Mouse (Mus musculus) CH12.LX (cell line): ENCODE measurements at regions not wholly inside any gene's neighbourhood (a gene's known extent, or its start where the extent isn't known, plus 50 kb on each side); places are given as distances from the start of the nearest gene placed in this dataset.

Source experiments
- DNase-seq: peaks from one replicate; pipeline ENCODE4 v3.0.0-alpha.2; 2013; ENCODE audit errors: extremely low read depth
- H3K27ac ChIP-seq: 2 replicates; pipeline ENCODE4 v1.5.1; 2012; ENCODE audit warnings: low read depth, mild to moderate bottlenecking, control low read depth, moderate library complexity; ENCODE audit not compliant: insufficient read depth
- H3K27me3 ChIP-seq: replicated peaks from 2 replicates; pipeline ENCODE3; 2012; ENCODE audit warnings: inconsistent platforms
- H3K36me3 ChIP-seq, 2 experiments: replicated peaks in 1 of 2; 2 replicates each; pipeline versions ENCODE3 to v1.6.1; 2012; ENCODE audit warnings: inconsistent platforms in 1 of 2, low read length in 1 of 2, mild to moderate bottlenecking in 1 of 2, mixed read lengths in 1 of 2, moderate library complexity in 1 of 2; ENCODE audit not compliant: control insufficient read depth in 1 of 2, insufficient read depth in 1 of 2
- H3K4me1 ChIP-seq, 2 experiments: 2 replicates each; pipeline ENCODE4 v1.6.1; 2012; ENCODE audit warnings: inconsistent platforms in 1 of 2, moderate library complexity in 1 of 2; ENCODE audit not compliant: insufficient read depth in 2 of 2, control insufficient read depth in 1 of 2
- H3K4me2 ChIP-seq: 2 replicates; pipeline ENCODE4 v1.6.1; 2012; ENCODE audit warnings: low read depth, mild to moderate bottlenecking, control low read depth; ENCODE audit not compliant: poor library complexity, insufficient read depth, severe bottlenecking
- H3K4me3 ChIP-seq, 3 experiments: fragments of 150-350 bp in 1 of 3; sonication (generic) in 1 of 3; replicated peaks in 1 of 3; 2 replicates each; pipeline versions ENCODE3 to v1.5.1; 2011 to 2012; ENCODE audit warnings: low read depth in 2 of 3, low read length in 2 of 3, mild to moderate bottlenecking in 2 of 3, moderate library complexity in 2 of 3, control low read depth in 1 of 3, improper control_type of control experiment in 1 of 3, inconsistent platforms in 1 of 3, mixed read lengths in 1 of 3; ENCODE audit not compliant: poor library complexity in 1 of 3
- H3K79me2 ChIP-seq: replicated peaks from 2 replicates; pipeline ENCODE4 v1.6.1; 2012; ENCODE audit warnings: mild to moderate bottlenecking, moderate library complexity; ENCODE audit not compliant: control insufficient read depth, poor library complexity, insufficient read depth, severe bottlenecking; ENCODE audit errors: extremely low read depth
- H3K9ac ChIP-seq: 2 replicates; pipeline ENCODE4 v1.6.1; 2012; ENCODE audit warnings: low read depth, mild to moderate bottlenecking, control low read depth, moderate library complexity; ENCODE audit not compliant: insufficient read depth
- H3K9me3 ChIP-seq: replicated peaks from 2 replicates; pipeline ENCODE3; 2012; ENCODE audit warnings: low read length, inconsistent platforms, mixed read lengths
- CHD1 ChIP-seq: IDR thresholded peaks from 2 replicates; pipeline ENCODE4 v1.6.1; 2012; ENCODE audit warnings: low read depth, low read length, improper control_type of control experiment, inconsistent platforms
- CTCF ChIP-seq, 2 experiments: IDR thresholded peaks in 1 of 2; conservative IDR thresholded peaks in 1 of 2; 2 replicates each; pipeline ENCODE4 v1.5.1; 2011 to 2012; ENCODE audit warnings: low read depth in 2 of 2, low read length in 2 of 2, improper control_type of control experiment in 1 of 2, inconsistent platforms in 1 of 2, mild to moderate bottlenecking in 1 of 2, moderate library complexity in 1 of 2
- EP300 ChIP-seq: IDR thresholded peaks from 2 replicates; pipeline ENCODE4 v1.6.1; 2011; ENCODE audit warnings: low read length, improper control_type of control experiment
- ETS1 ChIP-seq: conservative IDR thresholded peaks from 2 replicates; pipeline ENCODE4 v1.6.1; 2012; ENCODE audit warnings: low read depth, mild to moderate bottlenecking, inconsistent platforms, low read length, improper control_type of control experiment, moderate library complexity
- GABPA ChIP-seq: IDR thresholded peaks from 2 replicates; pipeline ENCODE4 v1.6.1; 2012; ENCODE audit warnings: low read depth, low read length, improper control_type of control experiment, inconsistent platforms; ENCODE audit not compliant: insufficient replicate concordance
- HCFC1 ChIP-seq: IDR thresholded peaks from 2 replicates; pipeline ENCODE4 v1.6.1; 2012; ENCODE audit warnings: low read depth, mild to moderate bottlenecking, inconsistent platforms, low read length, improper control_type of control experiment
- JUN ChIP-seq: IDR thresholded peaks from 2 replicates; pipeline ENCODE4 v1.6.1; 2011; ENCODE audit warnings: low read depth, mild to moderate bottlenecking, low read length, improper control_type of control experiment, moderate library complexity; ENCODE audit not compliant: insufficient read depth
- MEF2A ChIP-seq: IDR thresholded peaks from 2 replicates; pipeline ENCODE4 v1.6.1; 2014; ENCODE audit warnings: low read depth, mild to moderate bottlenecking, inconsistent platforms, low read length, improper control_type of control experiment, borderline replicate concordance
- NELFE ChIP-seq: IDR thresholded peaks from 2 replicates; pipeline ENCODE4 v1.6.1; 2011; ENCODE audit warnings: low read depth, low read length, improper control_type of control experiment
- POLR2A ChIP-seq: IDR thresholded peaks from 2 replicates; pipeline ENCODE4 v1.6.1; 2011; ENCODE audit warnings: low read depth, mild to moderate bottlenecking, improper control_type of control experiment, low read length
- POLR2AphosphoS2 ChIP-seq: IDR thresholded peaks from 2 replicates; pipeline ENCODE4 v1.6.1; 2011; ENCODE audit warnings: low read depth, low read length, improper control_type of control experiment
- RAD21 ChIP-seq: IDR thresholded peaks from 2 replicates; pipeline ENCODE4 v1.6.1; 2011; ENCODE audit warnings: low read depth, mild to moderate bottlenecking, low read length, improper control_type of control experiment, moderate library complexity
- RCOR1 ChIP-seq: conservative IDR thresholded peaks from 2 replicates; pipeline ENCODE4 v1.6.1; 2012; ENCODE audit warnings: low read depth, mild to moderate bottlenecking, inconsistent platforms, low read length, improper control_type of control experiment
- SMC3 ChIP-seq: IDR thresholded peaks from 2 replicates; pipeline ENCODE4 v1.6.1; 2011; ENCODE audit warnings: low read depth, low read length, improper control_type of control experiment
- UBTF ChIP-seq: IDR thresholded peaks from 2 replicates; pipeline ENCODE4 v1.6.1; 2012; ENCODE audit warnings: low read depth, mild to moderate bottlenecking, inconsistent platforms, low read length, improper control_type of control experiment, moderate library complexity
- USF1 ChIP-seq: IDR thresholded peaks from 2 replicates; pipeline ENCODE4 v1.6.1; 2014; ENCODE audit warnings: low read depth, mild to moderate bottlenecking, inconsistent platforms, low read length, improper control_type of control experiment
- ZC3H11A ChIP-seq: IDR thresholded peaks from 2 replicates; pipeline ENCODE4 v1.6.1; 2012; ENCODE audit warnings: low read depth, mild to moderate bottlenecking, inconsistent platforms, low read length, improper control_type of control experiment
- ZMIZ1 ChIP-seq: IDR thresholded peaks from 2 replicates; pipeline ENCODE4 v1.6.1; 2012; ENCODE audit warnings: low read depth, mild to moderate bottlenecking, inconsistent platforms, low read length, improper control_type of control experiment
- dilution Hi-C: fragments of 300-500 bp; cut with MboI; formaldehyde crosslinking; loops from 2 replicates; pipeline ENCODE4 v1.14.3; 2020; ENCODE audit warnings: low sequenced_read_pairs; ENCODE audit not compliant: extremely low pct_unique_long_range_greater_than_20kb, extremely low pct_ligation_motif_present
- in situ Hi-C: fragments of 300-500 bp; cut with MboI; formaldehyde crosslinking; loops from 3 replicates; pipeline ENCODE4 v1.14.3; 2019; ENCODE audit warnings: low sequenced_read_pairs, low pct_ligation_motif_present, low pct_unique_long_range_greater_than_20kb, mixed read lengths

DNA sequence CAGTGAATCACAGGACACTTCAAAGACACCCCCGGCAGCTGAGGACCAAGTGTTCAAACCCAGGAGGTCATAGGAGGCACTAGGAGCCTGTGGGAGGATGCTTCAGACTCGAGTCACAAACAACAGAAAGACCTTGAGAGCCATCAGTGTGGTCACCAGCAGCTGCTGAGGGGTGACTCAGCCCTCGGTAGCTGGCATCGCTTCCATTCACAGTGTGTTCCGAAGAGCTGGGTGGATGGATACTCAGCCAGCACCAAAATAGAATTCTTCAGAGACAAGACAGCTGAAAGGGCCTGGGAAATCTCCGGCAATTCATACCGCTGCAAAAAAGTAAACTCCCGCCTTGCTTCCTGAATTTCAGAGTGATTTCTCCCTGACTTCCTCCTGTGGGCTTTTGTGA, 87.4 kb upstream of the Foxk1 start:
- DNase-seq = no peak
- in situ Hi-C loops = loop anchor here (25.0 kb wide), 1 partner anchor 1477 kb away; the partner anchor contains the start of gene Gna12

DNA sequence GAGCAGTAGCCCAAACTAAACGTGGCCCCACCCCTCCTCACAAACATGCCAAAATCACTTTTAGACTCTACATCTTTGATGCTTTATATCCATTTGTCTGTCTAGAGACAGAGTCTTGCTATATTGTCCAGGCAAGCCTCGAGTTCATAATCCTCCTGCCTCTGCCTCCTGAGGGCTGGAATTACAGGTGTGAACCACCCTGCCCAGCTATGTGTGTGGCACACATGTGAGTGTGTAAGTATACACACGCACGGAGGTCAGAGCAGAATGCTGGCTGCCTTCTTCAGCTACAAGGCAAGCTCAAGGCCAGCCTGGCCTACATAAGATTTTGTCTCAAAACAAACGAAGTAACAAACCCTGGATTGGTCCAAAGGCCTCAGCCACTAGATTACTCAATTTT, 86.8 kb upstream of the Foxk1 start:
- in situ Hi-C loops (loop anchor here (25.0 kb wide), 1 partner anchor 1477 kb away; the partner anchor contains the start of gene Gna12), dilution Hi-C loops (no loop called here)
- H3K4me2 ChIP-seq = no peak overlapping the region
- H3K27ac ChIP-seq = no peak overlapping the region
- TF ChIP-seq JUN = no peak
- TF ChIP-seq POLR2AphosphoS2 = no peak
- no peak for TF ChIP-seq USF1
- TF ChIP-seq UBTF = no peak
- TF ChIP-seq CHD1 = no peak
- no peaks in the 10 kb centered on the region for H3K79me2 ChIP-seq
- no peaks in the 10 kb centered on the region for H3K36me3 ChIP-seq
- H3K9me3 ChIP-seq = no peaks in the 10 kb centered on the region
- no peak for DNase-seq
- H3K27me3 ChIP-seq = peaks cover 42% of the 10 kb centered on the region
- no peaks in the 10 kb centered on the region for H3K4me1 ChIP-seq
- no peak overlapping the region for H3K4me3 ChIP-seq
- H3K9ac ChIP-seq = no peak overlapping the region

More for the DNA sequence above, 87.4 kb upstream of the Foxk1 start:
- H3K4me1 ChIP-seq = no peaks in the 10 kb centered on the region
- no peak overlapping the region for H3K27ac ChIP-seq
- H3K27me3 ChIP-seq = peaks cover 42% of the 10 kb centered on the region
- no peak overlapping the region for H3K9ac ChIP-seq
- no peaks in the 10 kb centered on the region for H3K36me3 ChIP-seq
- H3K4me2 ChIP-seq = no peak overlapping the region
- H3K9me3 ChIP-seq = no peaks in the 10 kb centered on the region
- dilution Hi-C loops = no loop called here
- H3K79me2 ChIP-seq = no peaks in the 10 kb centered on the region
- no peak for TF ChIP-seq RCOR1
- TF ChIP-seq, all 38 proteins: peak for 0
- no peak overlapping the region for H3K4me3 ChIP-seq

DNA sequence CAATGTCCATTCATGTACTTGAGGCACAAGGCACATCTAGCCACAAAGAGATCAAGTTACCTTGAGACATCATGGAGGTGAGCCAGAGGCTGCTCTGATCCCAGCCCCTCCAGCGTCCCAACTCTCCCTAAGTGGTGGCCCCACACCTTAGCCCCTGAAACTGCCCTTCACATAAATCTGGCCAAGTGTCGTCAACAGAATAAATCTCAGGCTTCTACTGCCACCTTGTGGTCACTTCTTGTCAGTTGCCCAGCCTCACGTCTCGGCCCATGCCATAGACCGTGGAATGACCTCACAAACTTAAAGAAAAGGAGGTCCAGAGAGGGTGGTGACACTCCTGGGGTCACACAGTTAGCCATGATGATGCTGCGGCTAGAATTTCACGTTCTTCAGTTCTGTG, 82.0 kb upstream of the Foxk1 start:
- in situ Hi-C loops = loop anchor here (25.0 kb wide), 1 partner anchor 1482 kb away; the partner anchor contains the start of gene Gna12
- peak; percentile 69 for DNase-seq
- TF ChIP-seq EP300 = no peak
- peak; percentile 85 for TF ChIP-seq RAD21
- no peak for TF ChIP-seq GABPA
- no peak for TF ChIP-seq RCOR1
- no peak for TF ChIP-seq POLR2A
- TF ChIP-seq ZC3H11A = peak; percentile 22; the same call in 1 of the 2 replicates
- no peak for TF ChIP-seq HCFC1
- TF ChIP-seq SMC3 = peak; percentile 77
- TF ChIP-seq ZMIZ1 = no peak
- no peak for TF ChIP-seq MEF2A
- 0 out of 2 replicates have a peak, but pooled peaks have one; percentile 17 for TF ChIP-seq NELFE
- no peak for TF ChIP-seq ETS1
- TF ChIP-seq CTCF (conservative IDR thresholded peaks at IDR 0.05 in 1 of 2, IDR thresholded peaks at IDR 0.05 in 1 of 2; ENCODE audit: low read depth in 2 of 2, low read length in 2 of 2) = peak; percentile 51 to 81
- Histone ChIP-seq H3K4me2 (no peak overlapping the region), H3K27ac (no peak overlapping the region), H3K79me2 (no peaks in the 10 kb centered on the region), H3K4me3 (no peak overlapping the region), H3K9ac (no peak overlapping the region), H3K9me3 (no peaks in the 10 kb centered on the region), H3K27me3 (peaks cover 62% of the 10 kb centered on the region), H3K36me3 (no peaks in the 10 kb centered on the region), H3K4me1 (no peaks in the 10 kb centered on the region)
- dilution Hi-C loops = no loop called here
